Mouse (Mus musculus) MEL (cell line): ENCODE measurements around the gene Atp6v1g1. TPM values are rescaled to one million over a fixed set of nuclear protein-coding genes. Genes with fewer than 3 reads are reported as not detected.

ENCODE experiments used
- DNase-seq: peaks from one replicate; pipeline ENCODE4 v3.0.0; 2011; ENCODE audit warnings: low read depth, low spot score
- H3K27ac ChIP-seq: 2 replicates; pipeline ENCODE4 v1.5.1; 2012; ENCODE audit warnings: low read depth, mild to moderate bottlenecking, control low read depth, low read length, moderate library complexity; ENCODE audit not compliant: control insufficient read depth
- H3K27me3 ChIP-seq, 2 experiments: fragments of 150-350 bp in 1 of 2; sonication (generic) in 1 of 2; 2 replicates each; pipeline ENCODE4 v1.6.1; 2012; ENCODE audit warnings: low read length in 2 of 2, mild to moderate bottlenecking in 2 of 2, improper control_type of control experiment in 1 of 2, moderate library complexity in 1 of 2; ENCODE audit not compliant: insufficient read depth in 2 of 2, control insufficient read depth in 1 of 2
- H3K36me3 ChIP-seq, 2 experiments: 2 replicates each; pipeline ENCODE4 v1.6.1; 2012 to 2014; ENCODE audit warnings: low read length in 2 of 2, improper control_type of control experiment in 1 of 2, inconsistent platforms in 1 of 2, mild to moderate bottlenecking in 1 of 2; ENCODE audit not compliant: insufficient read depth in 2 of 2, control insufficient read depth in 1 of 2
- H3K4me1 ChIP-seq, 2 experiments: fragments of 150-350 bp in 1 of 2; sonication (generic) in 1 of 2; 2 replicates each; pipeline ENCODE4 v1.6.1; 2012; ENCODE audit warnings: low read length in 2 of 2, improper control_type of control experiment in 1 of 2, mild to moderate bottlenecking in 1 of 2; ENCODE audit not compliant: insufficient read depth in 2 of 2, control insufficient read depth in 1 of 2
- H3K4me3 ChIP-seq, 2 experiments: fragments of 150-350 bp in 1 of 2; sonication (generic) in 1 of 2; 2 replicates each; pipeline ENCODE4 v1.5.1; 2012; ENCODE audit warnings: low read depth in 2 of 2, low read length in 2 of 2, mild to moderate bottlenecking in 2 of 2, moderate library complexity in 2 of 2, control low read depth in 1 of 2, improper control_type of control experiment in 1 of 2; ENCODE audit not compliant: control insufficient read depth in 1 of 2, insufficient read depth in 1 of 2
- H3K79me2 ChIP-seq: 2 replicates; pipeline ENCODE4 v1.6.1; 2012; ENCODE audit warnings: mild to moderate bottlenecking, low read length, moderate library complexity; ENCODE audit not compliant: control insufficient read depth, poor library complexity, insufficient read depth
- H3K9ac ChIP-seq: 2 replicates; pipeline ENCODE4 v1.6.1; 2012; ENCODE audit warnings: low read depth, mild to moderate bottlenecking, control low read depth, low read length, moderate library complexity; ENCODE audit not compliant: control insufficient read depth, poor library complexity, severe bottlenecking
- H3K9me3 ChIP-seq: fragments of 150-350 bp; sonication (generic); replicated peaks from 2 replicates; pipeline ENCODE4 v1.6.1; 2012; ENCODE audit warnings: mild to moderate bottlenecking, low read length, improper control_type of control experiment, moderate library complexity; ENCODE audit not compliant: insufficient read depth
- CHD1 ChIP-seq: IDR thresholded peaks from 2 replicates; pipeline ENCODE4 v1.6.1; 2012; ENCODE audit warnings: low read depth, mild to moderate bottlenecking, inconsistent platforms, low read length, improper control_type of control experiment
- CHD2 ChIP-seq: IDR thresholded peaks from 2 replicates; pipeline ENCODE4 v1.6.1; 2011; ENCODE audit warnings: low read length, improper control_type of control experiment
- CTCF ChIP-seq, 3 experiments: IDR thresholded peaks in 2 of 3; conservative IDR thresholded peaks in 1 of 3; 2 replicates each; pipeline ENCODE4 v1.5.1; 2011 to 2012; ENCODE audit warnings: low read length in 3 of 3, low read depth in 2 of 3, mild to moderate bottlenecking in 2 of 3, improper control_type of control experiment in 1 of 3, inconsistent platforms in 1 of 3, mixed read lengths in 1 of 3, moderate library complexity in 1 of 3; ENCODE audit not compliant: control insufficient read depth in 1 of 3, insufficient read depth in 1 of 3, poor library complexity in 1 of 3, severe bottlenecking in 1 of 3
- E2F4 ChIP-seq: IDR thresholded peaks from 2 replicates; pipeline ENCODE4 v1.6.1; 2011; ENCODE audit warnings: low read depth, low read length, improper control_type of control experiment, borderline replicate concordance
- EP300 ChIP-seq, 2 experiments: IDR thresholded peaks; 2 replicates each; pipeline ENCODE4 v1.6.1; 2011; ENCODE audit warnings: improper control_type of control experiment in 2 of 2, low read length in 2 of 2, low read depth in 1 of 2, mild to moderate bottlenecking in 1 of 2
- ETS1 ChIP-seq: IDR thresholded peaks from 2 replicates; pipeline ENCODE4 v1.6.1; 2012; ENCODE audit warnings: low read depth, mild to moderate bottlenecking, inconsistent platforms, low read length, improper control_type of control experiment, moderate library complexity
- GABPA ChIP-seq: IDR thresholded peaks from 2 replicates; pipeline ENCODE4 v1.6.1; 2012; ENCODE audit warnings: low read depth, mild to moderate bottlenecking, inconsistent platforms, low read length, improper control_type of control experiment, moderate library complexity
- GATA1 ChIP-seq: IDR thresholded peaks from 2 replicates; pipeline ENCODE4 v1.6.1; 2011; ENCODE audit warnings: low read depth, low read length, improper control_type of control experiment
- HCFC1 ChIP-seq: IDR thresholded peaks from 2 replicates; pipeline ENCODE4 v1.6.1; 2012; ENCODE audit warnings: low read depth, mild to moderate bottlenecking, inconsistent platforms, low read length, improper control_type of control experiment, moderate library complexity
- JUND ChIP-seq: IDR thresholded peaks from 2 replicates; pipeline ENCODE4 v1.6.1; 2011; ENCODE audit warnings: low read depth, mild to moderate bottlenecking, improper control_type of control experiment, low read length
- MAFK ChIP-seq: IDR thresholded peaks from 2 replicates; pipeline ENCODE4 v1.6.1; 2011; ENCODE audit warnings: low read depth, mild to moderate bottlenecking, low read length, improper control_type of control experiment, borderline replicate concordance
- MAX ChIP-seq: IDR thresholded peaks from 2 replicates; pipeline ENCODE4 v1.6.1; 2011; ENCODE audit warnings: low read length, improper control_type of control experiment
- MAZ ChIP-seq: IDR thresholded peaks from 2 replicates; pipeline ENCODE4 v1.6.1; 2012; ENCODE audit warnings: low read depth, mild to moderate bottlenecking, inconsistent platforms, low read length, improper control_type of control experiment
- MEF2A ChIP-seq: IDR thresholded peaks from 2 replicates; pipeline ENCODE4 v1.6.1; 2014; ENCODE audit warnings: low read depth, mild to moderate bottlenecking, inconsistent platforms, low read length, improper control_type of control experiment; ENCODE audit not compliant: poor library complexity, insufficient replicate concordance, severe bottlenecking; ENCODE audit errors: extremely low read depth
- MXI1 ChIP-seq: IDR thresholded peaks from 2 replicates; pipeline ENCODE4 v1.6.1; 2011; ENCODE audit warnings: mild to moderate bottlenecking, low read depth, low read length, improper control_type of control experiment
- MYC ChIP-seq: IDR thresholded peaks from 2 replicates; pipeline ENCODE4 v1.6.1; 2011; ENCODE audit warnings: low read depth, mild to moderate bottlenecking, low read length, improper control_type of control experiment, moderate library complexity
- NELFE ChIP-seq: IDR thresholded peaks from 2 replicates; pipeline ENCODE4 v1.6.1; 2011; ENCODE audit warnings: low read depth, low read length, improper control_type of control experiment
- POLR2AphosphoS5 ChIP-seq: IDR thresholded peaks from 2 replicates; pipeline ENCODE4 v1.6.1; 2012; ENCODE audit warnings: low read depth, borderline replicate concordance, mild to moderate bottlenecking, inconsistent platforms, low read length, moderate library complexity, mixed read lengths
- RCOR1 ChIP-seq: IDR thresholded peaks from 2 replicates; pipeline ENCODE4 v1.6.1; 2012; ENCODE audit warnings: low read depth, mild to moderate bottlenecking, inconsistent platforms, low read length, improper control_type of control experiment
- SIN3A ChIP-seq: IDR thresholded peaks from 2 replicates; pipeline ENCODE4 v1.6.1; 2012; ENCODE audit warnings: low read length, improper control_type of control experiment, inconsistent platforms
- SMC3 ChIP-seq: IDR thresholded peaks from 2 replicates; pipeline ENCODE4 v1.6.1; 2011; ENCODE audit warnings: low read depth, low read length, improper control_type of control experiment
- UBTF ChIP-seq: IDR thresholded peaks from 2 replicates; pipeline ENCODE4 v1.6.1; 2012; ENCODE audit warnings: low read depth, mild to moderate bottlenecking, inconsistent platforms, low read length, improper control_type of control experiment, moderate library complexity, borderline replicate concordance; ENCODE audit not compliant: insufficient read depth
- USF1 ChIP-seq: IDR thresholded peaks from 2 replicates; pipeline ENCODE4 v1.6.1; 2014; ENCODE audit warnings: low read depth, mild to moderate bottlenecking, inconsistent platforms, low read length, improper control_type of control experiment, moderate library complexity
- ZC3H11A ChIP-seq: IDR thresholded peaks from 2 replicates; pipeline ENCODE4 v1.6.1; 2012; ENCODE audit warnings: low read depth, mild to moderate bottlenecking, inconsistent platforms, low read length, improper control_type of control experiment
- polyA plus RNA-seq, 2 experiments: library from polyadenylated mRNA; stranded (reverse) in 1 of 2; unstranded in 1 of 2; fragments of >175 nt in 1 of 2; fragments of >200 nt in 1 of 2; gene quantifications; 2 replicates each; pipeline versions ENCODE4 v1.2.1 to v1.2.4; 2012; ENCODE audit warnings: low replicate concordance in 2 of 2, low read depth in 1 of 2; ENCODE audit not compliant: insufficient read length in 2 of 2, insufficient read depth in 1 of 2, missing spikeins in 1 of 2
- total RNA-seq: library from RNA; depleted of rRNA; stranded (reverse); fragments of 300-350 nt; gene quantifications from 2 replicates; pipeline ENCODE4 v1.2.3, GENCODE M21; 2012

Atp6v1g1 gene
- total and polyA plus RNA-seq, 3 experiments: 122 to 164 TPM; not detected in 1

DNA sequence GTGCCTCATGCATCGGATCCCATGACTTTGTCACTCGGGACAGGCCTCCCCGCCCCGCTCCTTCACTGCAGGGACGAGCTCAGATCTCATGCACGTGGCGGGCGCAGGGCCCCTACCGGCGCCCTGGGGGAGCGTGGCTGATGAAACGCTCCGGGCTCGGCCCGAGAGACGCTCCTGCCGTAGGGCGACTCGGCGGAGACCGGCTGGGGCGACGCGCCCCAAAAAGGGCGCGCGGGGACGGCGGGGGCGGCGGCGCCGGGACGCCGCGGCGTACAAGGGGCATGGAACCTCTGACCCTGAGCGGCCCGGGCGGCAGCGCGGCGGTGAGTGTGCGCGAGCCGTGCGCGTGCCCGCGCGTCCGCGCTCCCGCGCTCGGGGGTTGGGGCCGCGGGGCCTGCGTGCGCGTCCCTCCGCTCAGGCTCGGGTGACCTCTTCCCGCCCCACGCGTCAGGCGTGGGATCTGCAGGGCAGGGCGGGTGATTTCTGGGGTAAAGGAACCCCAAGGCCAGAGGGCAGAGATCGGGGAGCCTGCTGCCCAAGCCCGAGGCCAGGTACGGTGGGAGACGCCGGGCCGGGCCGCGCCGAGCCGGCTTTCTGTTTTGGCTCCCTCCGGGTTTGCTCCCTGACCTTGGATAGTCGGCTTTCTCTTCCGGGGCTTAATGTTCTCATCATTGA, 14.0 kb downstream of the Atp6v1g1 start, which contains the start of gene Tmem268 (continued):
- TF ChIP-seq CHD2: no peak
- peak; percentile 89 for TF ChIP-seq MYC
- TF ChIP-seq CHD1: peak; percentile 67; the same call in 1 of the 2 replicates
- TF ChIP-seq MXI1: peak; percentile 94
- peak; percentile 92 for TF ChIP-seq MAX
- no peak for TF ChIP-seq CTCF (IDR thresholded peaks at IDR 0.05 in 2 of 3, conservative IDR thresholded peaks at IDR 0.05 in 1 of 3; ENCODE audit: control insufficient read depth in 1 of 3, insufficient read depth in 1 of 3, low read depth in 2 of 3, low read length in 3 of 3, poor library complexity in 1 of 3, severe bottlenecking in 1 of 3)
- TF ChIP-seq UBTF: no peak
- TF ChIP-seq ETS1: no peak
- no peak for TF ChIP-seq MAFK
- no peak for TF ChIP-seq MAZ
- no peak for TF ChIP-seq JUND
- TF ChIP-seq GATA1: no peak
- TF ChIP-seq MEF2A: no peak
- no peak for TF ChIP-seq SMC3
- no peak for TF ChIP-seq POLR2AphosphoS5
- no peak; the same call in 1 of the 2 replicates for TF ChIP-seq E2F4
- 0 out of 2 replicates have a peak, but pooled peaks have one; percentile 11 for TF ChIP-seq HCFC1
- 0 out of 2 replicates have a peak, but pooled peaks have one; percentile 13 for TF ChIP-seq USF1
- no peak for TF ChIP-seq GABPA
- no peak for TF ChIP-seq ZC3H11A
- TF ChIP-seq RCOR1: no peak
- no peak for TF ChIP-seq EP300 (IDR thresholded peaks at IDR 0.05; ENCODE audit: low read depth in 1 of 2, low read length in 2 of 2)
- TF ChIP-seq NELFE: peak; percentile 84; the same call in 1 of the 2 replicates

DNA sequence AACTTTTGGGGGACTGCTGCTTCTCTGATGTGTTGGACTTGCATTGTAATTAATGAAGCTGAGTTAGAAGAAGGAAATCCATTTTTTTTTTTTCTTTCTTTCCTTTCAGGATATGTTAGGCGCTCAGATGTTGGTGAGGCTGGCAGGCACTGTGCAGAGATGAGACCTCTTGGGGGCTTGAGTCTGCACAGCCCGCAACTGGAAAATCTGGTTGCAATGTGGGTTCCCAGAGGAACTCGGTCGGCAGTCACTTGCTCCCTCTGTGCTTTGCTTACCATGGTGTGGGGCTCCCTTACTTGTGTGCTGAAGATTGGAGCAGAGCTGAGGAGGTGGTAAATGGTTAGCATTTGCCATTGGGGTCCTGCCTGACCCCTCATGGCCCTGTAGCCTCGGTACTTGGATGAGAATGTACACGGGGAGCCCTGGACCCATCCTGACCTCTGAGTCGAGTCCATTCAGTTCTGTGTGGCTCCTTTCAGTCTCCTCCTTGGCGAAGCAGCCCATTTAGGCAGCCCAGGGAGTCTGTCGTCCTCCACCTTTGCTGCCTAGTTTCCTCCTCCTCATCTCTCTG, 14.6 kb downstream of the Atp6v1g1 start:
- Histone ChIP-seq H3K27ac (peak overlapping the region; percentile 73), H3K4me3 (peak overlapping the region; percentile 79 to 98), H3K27me3 (no peaks in the 10 kb centered on the region), H3K79me2 (peaks cover 9% of the 10 kb centered on the region; the same call in 1 of the 2 replicates), H3K9me3 (no peaks in the 10 kb centered on the region), H3K36me3 (peaks cover 0 to 15% of the 10 kb centered on the region in 2 experiments; a peak in 2 of 4 replicates), H3K9ac (peak overlapping the region; percentile 98), H3K4me1 (peaks cover 0 to 26% of the 10 kb centered on the region in 2 experiments; a peak in 3 of 4 replicates)
- TF ChIP-seq MAFK (no peak), SIN3A (0 out of 2 replicates have a peak, but pooled peaks have one; percentile 11)
- DNase-seq: peak; percentile 53
